Mouse (Mus musculus): ENCODE data around the gene Psme2.

The Psme2 gene

GRCm38 (mm10) chr14:55542268-55542667, 48.6 kb downstream of the Psme2 start:
- no peaks in the 10 kb centered on the region for H3K27me3 ChIP-seq (ENCODE audit: control insufficient read depth, insufficient read depth, low read length, poor library complexity, severe bottlenecking)
- no peak for DNase-seq (ENCODE audit: low read depth, low spot score)
- peaks cover 4% of the 10 kb centered on the region; the same call in 1 of the 2 replicates for H3K36me3 ChIP-seq (ENCODE audit: control insufficient read depth, insufficient read depth, low read length, poor library complexity, severe bottlenecking)

GRCm38 (mm10) chr14:55540787-55541321, 50.1 kb downstream of the Psme2 start:
- Histone ChIP-seq H3K27me3 (ENCODE audit: control insufficient read depth, insufficient read depth, low read length, poor library complexity, severe bottlenecking) (no peaks in the 10 kb centered on the region), H3K36me3 (ENCODE audit: control insufficient read depth, insufficient read depth, low read length, poor library complexity, severe bottlenecking) (peaks cover 2% of the 10 kb centered on the region; the same call in 1 of the 2 replicates)
- peak; percentile 84 for DNase-seq (ENCODE audit: low read depth, low spot score)

- peaks cover under 1% of the 10 kb centered on the region; the same call in 1 of the 2 replicates for H3K36me3 ChIP-seq (ENCODE audit: control insufficient read depth, insufficient read depth, low read length, poor library complexity, severe bottlenecking)
- peak; percentile 87 for DNase-seq (ENCODE audit: low read depth, low spot score)
- no peaks in the 10 kb centered on the region for H3K27me3 ChIP-seq (ENCODE audit: control insufficient read depth, insufficient read depth, low read length, poor library complexity, severe bottlenecking)
Observed at GRCm38 (mm10) chr14:55540067-55540786, 50.7 kb downstream of the Psme2 start, which contains the start of gene Pck2. Gene Pck2, plus strand, starts transcription at chr14:55540266.

All from splenic B cell, adult 2 months (primary cell).